Mouse (Mus musculus) myocyte (in vitro differentiated cells): ENCODE results near the gene Pkp2.

Experiments
- CEBPB ChIP-seq: IDR thresholded peaks from 2 replicates; pipeline ENCODE4 v1.6.1; 2011; ENCODE audit warnings: mild to moderate bottlenecking, moderate library complexity; ENCODE audit not compliant: poor library complexity, insufficient read depth, severe bottlenecking
- E2F4 ChIP-seq: IDR thresholded peaks from one replicate; pipeline ENCODE4 v1.6.1; 2011; ENCODE audit warnings: mild to moderate bottlenecking, control low read depth, moderate library complexity; ENCODE audit not compliant: insufficient read depth
- MAX ChIP-seq: IDR thresholded peaks from one replicate; pipeline ENCODE4 v1.6.1; 2011; ENCODE audit warnings: low read depth, mild to moderate bottlenecking, control low read depth
- MYOD1 ChIP-seq, 3 experiments: IDR thresholded peaks; one replicate each; pipeline ENCODE4 v1.6.1; 2011; ENCODE audit warnings: control low read depth in 2 of 3, low read depth in 2 of 3, mild to moderate bottlenecking in 2 of 3, moderate library complexity in 1 of 3; ENCODE audit not compliant: insufficient read length in 2 of 3, control insufficient read depth in 1 of 3
- MYOG ChIP-seq, 3 experiments: IDR thresholded peaks; one replicate each; pipeline ENCODE4 v1.6.1; 2011; ENCODE audit warnings: control low read depth in 2 of 3, low read depth in 2 of 3, mild to moderate bottlenecking in 2 of 3; ENCODE audit not compliant: insufficient read length in 2 of 3, control insufficient read depth in 1 of 3, insufficient read depth in 1 of 3
- POLR2A ChIP-seq: IDR thresholded peaks from one replicate; pipeline ENCODE4 v1.6.1; 2011; ENCODE audit warnings: low read depth, mild to moderate bottlenecking, control low read depth, moderate library complexity; ENCODE audit not compliant: insufficient read length
- POLR2AphosphoS2 ChIP-seq: IDR thresholded peaks from one replicate; pipeline ENCODE4 v1.6.1; 2011; ENCODE audit warnings: low read depth, control low read depth; ENCODE audit not compliant: insufficient read length
- REST ChIP-seq: IDR thresholded peaks from one replicate; pipeline ENCODE4 v1.6.1; 2011; ENCODE audit warnings: mild to moderate bottlenecking, control low read depth, moderate library complexity; ENCODE audit not compliant: insufficient read depth, insufficient read length
- TCF12 ChIP-seq: IDR thresholded peaks from one replicate; pipeline ENCODE4 v1.6.1; 2011; ENCODE audit warnings: mild to moderate bottlenecking, control low read depth; ENCODE audit not compliant: poor library complexity, insufficient read depth, severe bottlenecking
- USF1 ChIP-seq: IDR thresholded peaks from one replicate; pipeline ENCODE4 v1.6.1; 2011; ENCODE audit warnings: low read depth, mild to moderate bottlenecking, control low read depth, moderate library complexity

GRCm38 (mm10) chr16:16204648-16205047, 8.5 kb upstream of the Pkp2 start:
- TF ChIP-seq MYOD1 (IDR thresholded peaks at IDR 0.05; ENCODE audit: control insufficient read depth in 1 of 3, insufficient read length in 2 of 3, low read depth in 2 of 3): no peak
- TF ChIP-seq MAX: no peak
- no peak for TF ChIP-seq POLR2A
- TF ChIP-seq TCF12: no peak
- TF ChIP-seq USF1: no peak
- TF ChIP-seq MYOG (IDR thresholded peaks at IDR 0.05; ENCODE audit: control insufficient read depth in 1 of 3, insufficient read depth in 1 of 3, insufficient read length in 2 of 3, low read depth in 2 of 3): no peak
- TF ChIP-seq POLR2AphosphoS2: no peak
- TF ChIP-seq CEBPB: no peak
- no peak for TF ChIP-seq E2F4
- no peak for TF ChIP-seq REST
